Mouse (Mus musculus) 3T3-L1 (cell line): ENCODE results near the gene Vmn1r125.
"Not testable (repeated sequence)": the region's sequence is repeated elsewhere in the genome, so short reads cannot be mapped to it uniquely, and the experiment has no call there.

Source experiments
- DNase-seq: peaks from one replicate; pipeline ENCODE4 v3.0.0-alpha.2; 2015; ENCODE audit warnings: low read depth, low spot score

The Vmn1r125 gene

DNA sequence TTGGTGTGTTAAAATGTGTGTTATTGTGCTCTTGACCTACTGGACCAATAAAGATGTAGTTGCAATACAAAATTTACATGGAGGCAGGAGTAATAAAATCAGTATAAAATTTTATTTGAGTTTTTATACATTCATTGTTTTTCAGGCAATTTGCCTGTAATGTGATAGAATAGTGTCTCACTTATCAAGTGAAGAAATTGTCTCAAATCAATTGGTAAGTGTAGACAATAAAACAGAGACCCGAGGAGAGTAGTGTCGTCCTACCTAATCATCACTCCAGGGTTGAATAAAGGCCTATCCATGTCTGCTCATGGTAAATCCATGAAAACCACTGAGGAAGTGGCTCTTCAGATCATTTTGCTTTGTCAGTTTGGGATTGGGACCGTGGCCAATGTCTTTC, at the start of gene Vmn1r125:
Vmn1r125 (plus strand) TSS at position 301 of the 400 bp plus-strand sequence.
- DNase-seq = not testable (repeated sequence)

DNA sequence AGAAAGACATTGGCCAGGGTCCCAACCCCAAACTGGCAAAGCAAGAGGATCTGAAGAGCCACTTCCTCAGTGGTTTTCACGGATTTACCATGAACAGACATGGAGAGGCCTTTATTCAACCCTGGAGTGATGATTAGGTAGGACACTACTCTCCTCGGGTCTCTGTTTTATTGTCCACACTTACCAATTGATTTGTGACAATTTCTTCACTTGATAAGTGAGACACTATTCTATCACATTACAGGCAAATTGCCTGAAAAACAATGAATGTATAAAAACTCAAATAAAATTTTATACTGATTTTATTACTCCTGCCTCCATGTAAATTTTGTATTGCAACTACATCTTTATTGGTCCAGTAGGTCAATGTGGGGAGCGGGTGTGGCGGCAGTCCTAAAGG, 11.5 kb upstream of the Vmn1r125 start, which contains the start of gene Vmn1r124:
Vmn1r124 (minus strand) TSS at position 101 of the 400 bp plus-strand sequence.
- DNase-seq = not testable (repeated sequence)

DNA sequence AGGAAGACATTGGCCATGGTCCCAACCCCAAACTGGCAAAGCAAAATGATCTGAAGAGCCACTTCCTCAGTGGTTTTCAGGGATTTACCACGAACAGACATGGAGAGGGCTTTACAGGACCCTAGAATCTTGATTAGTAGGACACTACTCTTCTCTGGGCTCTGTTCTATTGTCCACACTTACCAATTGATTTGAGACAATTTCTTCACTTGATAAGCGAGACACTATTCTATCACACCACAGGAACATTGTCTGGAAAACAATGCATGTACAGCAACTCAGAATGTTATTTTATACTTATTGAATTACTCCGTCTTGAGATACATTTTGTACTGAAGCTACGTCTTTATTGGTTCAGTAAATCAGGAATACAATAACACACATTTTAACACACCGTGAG, 29.4 kb downstream of the Vmn1r125 start, which contains the start of gene Vmn1r126:
Vmn1r126 (minus strand) TSS at position 101 of the 400 bp plus-strand sequence.
- not testable (repeated sequence) for DNase-seq

DNA sequence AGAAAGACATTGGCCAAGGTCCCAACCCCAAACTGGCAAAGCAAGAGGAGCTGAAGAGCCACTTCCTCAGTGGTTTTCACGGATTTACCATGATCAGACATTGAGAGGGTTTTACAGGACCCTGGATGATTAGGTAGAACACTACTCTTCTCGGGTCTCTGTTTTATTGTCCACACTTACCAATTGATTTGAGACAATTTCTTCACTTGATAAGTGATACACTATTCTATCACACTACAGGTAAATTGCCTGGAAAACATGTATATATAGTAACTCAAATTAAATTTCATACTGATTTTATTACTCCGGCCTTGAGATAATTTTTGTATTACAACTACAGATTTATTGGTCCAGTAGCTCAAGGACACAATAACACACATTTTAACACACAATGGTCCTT, 47.8 kb downstream of the Vmn1r125 start, which contains the start of gene Vmn1r127:
Vmn1r127 (minus strand) TSS at position 101 of the 400 bp plus-strand sequence.
- not testable (repeated sequence) for DNase-seq
